ENCODE assay signal across 14 mouse cellular contexts in the genomic region with DNA sequence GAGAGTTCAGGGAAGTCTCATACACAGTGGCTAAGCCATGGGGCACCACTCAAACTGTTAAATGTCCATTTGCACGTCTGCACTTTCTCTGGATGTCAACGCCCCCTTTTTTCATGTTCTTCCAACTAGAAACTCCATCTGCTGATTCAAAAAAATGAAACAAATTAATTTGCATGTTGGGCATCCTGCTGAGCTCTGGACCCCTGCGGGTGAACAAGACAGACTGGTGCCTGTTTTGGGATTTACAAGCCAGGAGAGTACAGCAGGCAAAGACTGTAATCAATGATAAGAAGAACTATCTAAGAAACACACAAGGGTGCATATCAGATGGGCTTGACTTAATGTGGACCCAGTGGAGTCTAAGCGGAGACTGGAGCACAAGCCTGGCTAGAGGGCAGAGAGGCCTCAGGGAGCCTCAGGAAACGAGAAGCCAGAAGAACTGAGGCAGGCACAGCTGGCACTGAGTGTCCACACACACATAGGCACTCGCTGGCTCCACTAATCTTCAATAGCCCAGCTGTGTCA.
"Had no signal": no experiment of that assay in that cellular context is flagged by ENCODE, and none has a peak within 500 bp of the region (broad histone marks: within the 10 kb centered on the region; RNA-seq: fewer than 3 reads in every experiment).

No protein-coding gene starts in this region.

- H3K27ac ChIP-seq: kidney, embryonic 15.5 days; limb, embryonic 13.5 days; liver, embryonic 15.5 days; midbrain, embryonic 15.5 days; neural tube, embryonic 13.5 days had no signal

- H3K9ac ChIP-seq: kidney, embryonic 15.5 days; limb, embryonic 13.5 days; liver, embryonic 15.5 days; lung, embryonic 14.5 days; midbrain, embryonic 15.5 days; neural tube, embryonic 13.5 days had no signal

- H3K4me3 ChIP-seq: kidney, embryonic 15.5 days; limb, embryonic 13.5 days; liver, embryonic 15.5 days; midbrain, embryonic 15.5 days; neural tube, embryonic 13.5 days had no signal

- H3K27me3 ChIP-seq: kidney, embryonic 15.5 days; limb, embryonic 13.5 days; liver, embryonic 15.5 days; midbrain, embryonic 15.5 days had no signal

- H3K4me2 ChIP-seq: kidney, embryonic 15.5 days; limb, embryonic 13.5 days; liver, embryonic 15.5 days; lung, embryonic 14.5 days; midbrain, embryonic 11.5 days; midbrain, embryonic 15.5 days; neural tube, embryonic 13.5 days had no signal

- DNase-seq: kidney, adult 2 months; kidney, postnatal 25 days; lung, embryonic 14.5 days; lung, postnatal 10 days; lung, postnatal 4 days; retina, postnatal 1 day; right cerebral cortex, postnatal 4 days; thymus, postnatal 36 days had no signal

- H3K36me3 ChIP-seq: kidney, embryonic 15.5 days; limb, embryonic 13.5 days; liver, embryonic 15.5 days; midbrain, embryonic 15.5 days; neural tube, embryonic 13.5 days had no signal

- ATAC-seq: midbrain, embryonic 15.5 days had no signal

- H3K4me1 ChIP-seq: kidney, embryonic 15.5 days; limb, embryonic 13.5 days; midbrain, embryonic 15.5 days; neural tube, embryonic 13.5 days had no signal

- H3K9me3 ChIP-seq: kidney, embryonic 15.5 days; limb, embryonic 13.5 days; liver, embryonic 15.5 days; midbrain, embryonic 15.5 days; neural tube, embryonic 13.5 days had no signal
